Mouse (Mus musculus): ENCODE results near the gene Folr2. TPM values are rescaled to one million over a fixed set of nuclear protein-coding genes. Genes with fewer than 3 reads are reported as not detected.
A peak's percentile ranks its signal among the peaks of the same experiment; 100 is the strongest.

Folr2 gene
- total RNA-seq (2021) = under 1 TPM in 1 of 2 experiments, not detected in 1; 0.37 TPM

GRCm38 (mm10) chr7:101857094-101857493 lies at the start of gene Folr2:
Folr2 (minus strand) TSS chr7:101857194.
- intact Hi-C loops (cut with DNase I) = no loop called here
- no peak for DNase-seq (ENCODE audit: low spot score in 2 of 2)

DNA sequence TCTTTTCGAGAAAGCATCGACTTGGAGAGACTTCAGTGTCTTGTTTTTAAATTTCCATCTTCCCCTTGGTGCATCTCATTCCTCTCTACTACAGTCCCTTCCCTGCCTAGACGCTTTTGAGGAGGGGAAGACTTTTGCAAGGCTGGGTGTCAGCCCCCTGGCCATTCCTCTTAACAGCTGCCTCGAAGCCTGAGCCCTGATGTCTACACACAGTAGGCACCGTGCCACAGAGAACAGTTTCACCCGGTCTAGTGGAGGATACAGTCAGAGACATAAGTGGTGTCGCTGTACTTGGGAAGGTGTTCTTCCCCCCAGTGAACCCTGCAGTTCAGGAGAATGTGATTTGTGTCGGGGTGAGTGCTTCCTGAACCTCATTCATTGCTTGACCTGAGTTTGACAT lies 49.7 kb upstream of the Folr2 start:
- intact Hi-C loops (cut with DNase I) = no loop called here
- no peak for DNase-seq (ENCODE audit: low spot score in 2 of 2)

DNA sequence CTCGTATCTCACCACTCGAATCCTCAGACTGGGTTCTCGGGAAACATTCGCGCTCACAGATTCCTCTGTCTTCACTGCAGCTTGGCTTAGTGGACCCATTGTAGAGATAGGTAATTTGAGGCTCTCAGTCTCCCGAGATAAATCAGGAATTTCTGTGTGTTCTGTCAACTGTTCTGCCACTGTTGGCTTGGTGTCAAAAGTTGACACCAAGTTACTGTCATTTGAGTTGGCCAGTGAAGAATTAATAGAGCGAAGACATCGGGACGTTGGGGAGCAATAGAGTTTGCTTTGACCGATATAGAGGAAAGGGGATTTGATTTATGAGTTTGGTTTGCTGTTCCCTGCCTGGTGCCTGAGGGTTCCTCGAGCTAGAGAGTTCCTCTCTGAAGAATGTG lies 49.3 kb upstream of the Folr2 start, which contains the start of gene Tomt:
Tomt (minus strand) TSS at position 73 of the 395 bp plus-strand sequence.
- intact Hi-C loops (cut with DNase I) = no loop called here
- no peak for DNase-seq (ENCODE audit: low spot score in 2 of 2)

- intact Hi-C loops (cut with DNase I) = no loop called here
- DNase-seq (ENCODE audit: low spot score in 2 of 2) = peak; percentile 100
These were observed 48.7 kb upstream of the Folr2 start, which contains the start of gene Lamtor1 for GRCm38 (mm10) chr7:101905561-101906286. Lamtor1 (plus strand) TSS chr7:101905904.

GRCm38 (mm10) chr7:101902846-101903245 lies 45.9 kb upstream of the Folr2 start:
- intact Hi-C loops (cut with DNase I) = no loop called here

GRCm38 (mm10) chr7:101901969-101902368 lies 45.0 kb upstream of the Folr2 start:
- intact Hi-C loops (cut with DNase I) = no loop called here
- no peak for DNase-seq (ENCODE audit: low spot score in 2 of 2)

More at GRCm38 (mm10) chr7:101902846-101903245, 45.9 kb upstream of the Folr2 start:
- DNase-seq (ENCODE audit: low spot score in 2 of 2) = no peak

DNA sequence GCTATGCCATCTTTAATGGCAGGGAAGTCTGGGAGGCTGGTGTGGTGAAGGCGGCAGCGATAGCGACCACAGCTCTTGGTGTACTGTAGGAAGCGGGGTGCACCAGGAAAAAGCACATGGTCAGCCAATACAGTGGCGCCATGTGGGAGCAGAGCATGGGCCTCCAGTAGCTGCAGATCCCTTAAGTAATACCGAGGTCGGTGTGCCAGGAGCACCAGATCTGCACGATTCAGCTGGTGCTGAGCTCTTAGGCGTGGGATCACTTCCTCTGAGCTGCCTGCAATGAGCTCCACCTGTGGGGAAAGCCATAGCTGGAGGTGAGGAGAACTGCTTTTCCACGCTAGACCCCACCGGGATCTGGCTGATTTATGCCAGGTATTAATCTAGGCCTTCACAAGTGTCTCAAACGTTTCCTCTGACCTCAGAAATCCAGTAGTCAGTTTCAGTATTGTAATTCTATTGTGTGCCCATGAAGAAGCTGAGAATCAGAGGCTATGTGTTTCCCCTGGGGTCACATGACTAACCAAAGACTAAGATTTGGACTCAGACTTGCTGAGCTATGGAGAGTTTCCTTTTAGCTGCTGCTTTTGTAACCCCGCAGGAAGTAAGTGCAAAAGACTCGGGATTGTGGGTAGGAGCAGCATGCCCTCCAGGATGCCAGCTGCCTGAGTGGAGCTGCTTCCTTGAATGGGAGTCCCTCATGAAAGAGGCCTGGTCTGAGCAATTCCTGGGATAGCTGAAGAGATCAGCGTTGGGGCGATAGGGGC lies 43.5 kb upstream of the Folr2 start:
- DNase-seq (ENCODE audit: low spot score in 2 of 2) = no peak
- intact Hi-C loops (cut with DNase I) = no loop called here

- peak; percentile 98 to 99 for DNase-seq (ENCODE audit: low spot score in 2 of 2)
- intact Hi-C loops (cut with DNase I) = loop anchor here (5.0 kb wide), 2 partner anchors 59 to 219 kb away; partner anchors contain the start of gene Inppl1
These were observed 39.4 kb upstream of the Folr2 start for GRCm38 (mm10) chr7:101896104-101897066.

DNA sequence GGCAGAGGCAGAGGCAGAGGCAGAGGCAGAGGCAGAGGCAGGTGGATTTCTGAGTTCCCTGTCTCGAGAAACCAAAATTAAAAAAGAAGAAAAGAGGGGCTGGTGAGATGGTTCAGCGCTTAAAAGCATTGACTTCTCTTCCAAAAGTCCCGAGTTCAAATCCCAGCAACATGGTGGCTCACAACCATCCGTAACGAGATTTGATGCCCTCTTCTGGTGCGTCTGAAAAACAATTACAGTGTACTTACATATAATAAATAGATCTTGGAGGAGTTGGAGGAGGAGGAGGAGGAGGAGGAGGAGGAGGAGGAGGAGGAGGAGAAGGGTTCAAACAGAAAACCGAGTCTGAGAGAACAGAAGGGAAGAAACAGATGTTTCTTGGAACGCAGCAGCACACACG lies 38.7 kb upstream of the Folr2 start:
- no peak for DNase-seq (ENCODE audit: low spot score in 2 of 2)
- intact Hi-C loops (cut with DNase I) = loop anchor here (5.0 kb wide), 2 partner anchors 58 to 218 kb away; partner anchors contain the start of gene Inppl1

- intact Hi-C loops (cut with DNase I) = no loop called here
- no peak for DNase-seq (ENCODE audit: low spot score in 2 of 2)
These were observed 31.5 kb upstream of the Folr2 start for GRCm38 (mm10) chr7:101888460-101888859.

DNA sequence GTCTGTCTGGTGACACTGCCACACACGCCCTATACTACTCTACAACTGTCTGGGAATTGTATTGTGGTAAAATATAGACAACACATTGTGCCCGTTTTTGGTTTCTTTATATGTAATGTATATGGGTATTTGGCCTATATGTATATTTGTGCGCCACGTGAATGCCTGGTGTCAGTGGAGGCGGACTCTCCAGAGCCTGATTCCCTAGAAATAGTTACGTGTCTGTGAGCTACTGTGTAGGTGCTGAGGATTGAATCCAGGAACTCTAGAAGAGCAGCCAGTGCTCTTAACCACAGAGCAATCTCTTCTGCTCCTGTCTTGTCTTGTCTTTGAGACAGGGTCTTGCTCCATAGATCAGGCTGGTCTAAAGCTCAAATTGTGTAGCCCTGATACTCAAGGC lies 29.3 kb upstream of the Folr2 start:
- intact Hi-C loops (cut with DNase I) = no loop called here
- peak in 1 of 2 experiments; percentile 70 for DNase-seq (ENCODE audit: low spot score in 2 of 2)

- DNase-seq (ENCODE audit: low spot score in 2 of 2) = no peak
- intact Hi-C loops (cut with DNase I) = loop anchor here (5.0 kb wide), 1 partner anchor 47 kb away; the partner anchor contains the start of gene Inppl1
These were observed 27.2 kb upstream of the Folr2 start for GRCm38 (mm10) chr7:101884160-101884559.

- DNase-seq (ENCODE audit: low spot score in 2 of 2) = peak in 1 of 2 experiments; percentile 70
- intact Hi-C loops (cut with DNase I) = loop anchor here (5.0 kb wide), 1 partner anchor 45 kb away; the partner anchor contains the start of gene Inppl1
These were observed 25.6 kb upstream of the Folr2 start for GRCm38 (mm10) chr7:101882413-101883154.

GRCm38 (mm10) chr7:101880855-101881254 lies 23.9 kb upstream of the Folr2 start:
- DNase-seq (ENCODE audit: low spot score in 2 of 2) = no peak
- intact Hi-C loops (cut with DNase I) = loop anchor here (5.0 kb wide), 1 partner anchor 44 kb away; the partner anchor contains the start of gene Inppl1

- intact Hi-C loops (cut with DNase I) = no loop called here
- no peak for DNase-seq (ENCODE audit: low spot score in 2 of 2)
These were observed 19.0 kb upstream of the Folr2 start for GRCm38 (mm10) chr7:101875978-101876377.

- DNase-seq (ENCODE audit: low spot score in 2 of 2) = no peak
- intact Hi-C loops (cut with DNase I) = no loop called here
These were observed 14.3 kb upstream of the Folr2 start for GRCm38 (mm10) chr7:101871296-101871695.

DNA sequence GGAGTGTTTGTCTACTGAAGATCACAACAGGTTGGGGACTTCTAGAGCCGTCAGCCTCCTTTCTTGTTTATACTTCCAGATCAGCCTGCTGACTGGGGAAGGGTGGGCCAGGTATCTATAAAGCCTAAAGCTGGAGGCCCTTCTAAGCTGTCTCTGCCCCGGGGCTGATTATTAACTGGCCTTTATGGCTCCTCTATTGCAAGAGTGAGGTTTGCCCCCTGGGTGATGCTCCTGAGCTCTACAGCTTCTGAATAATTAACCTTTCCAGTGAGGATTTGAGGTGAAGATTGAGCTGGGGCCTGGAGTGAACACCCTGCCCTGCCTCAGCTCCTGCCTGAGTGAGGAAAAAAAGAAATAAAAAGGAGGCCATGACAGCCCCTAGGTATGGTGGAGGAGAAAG lies 13.6 kb upstream of the Folr2 start, which contains the start of gene Folr1:
Folr1 (minus strand) TSS at position 160 of the 400 bp plus-strand sequence.
- intact Hi-C loops (cut with DNase I) = no loop called here
- DNase-seq (ENCODE audit: low spot score in 2 of 2) = no peak

GRCm38 (mm10) chr7:101869163-101869500 lies 12.1 kb upstream of the Folr2 start:
- intact Hi-C loops (cut with DNase I) = no loop called here
- DNase-seq (ENCODE audit: low spot score in 2 of 2) = no peak
